Mouse (Mus musculus) liver, adult 2 months (tissue): ENCODE data around the gene 9530068E07Rik.
"Not testable (repeated sequence)": the region's sequence is repeated elsewhere in the genome, so short reads cannot be mapped to it uniquely, and the experiment has no call there.

Experiments
- CTCF ChIP-seq: fragments of 200-500 bp; IDR thresholded peaks from 2 replicates; pipeline ENCODE4 v1.5.1; 2011; ENCODE audit warnings: low read depth, low read length, control low read depth
- POLR2A ChIP-seq: fragments of 200-500 bp; IDR thresholded peaks from 2 replicates; pipeline ENCODE4 v1.6.1; 2011; ENCODE audit warnings: low read length, control low read depth; ENCODE audit not compliant: insufficient read depth; ENCODE audit errors: extremely low read depth

- not testable (repeated sequence) for TF ChIP-seq CTCF, POLR2A
Observed at GRCm38 (mm10) chr11:52388979-52389378, 7.2 kb upstream of the 9530068E07Rik start.
